Mouse (Mus musculus): ENCODE measurements around the gene Prss32. TPM values are rescaled to one million over a fixed set of nuclear protein-coding genes. Genes with fewer than 3 reads are reported as not detected.

Gene Prss32
- total RNA-seq, 2 experiments from 2014 or later, result not detected

Other genes starting within 250 kb of the Prss32 start
- not detected in 2 replicates for gene Zfp13, start 244.4 kb upstream of the Prss32 start, total RNA-seq (2014; fragmentation: Nextera tagmentation)
- not detected in 2 replicates for gene Zfp13, start 244.4 kb upstream of the Prss32 start, total RNA-seq (2017)
- gene Zscan10, start 243.0 kb upstream of the Prss32 start, total RNA-seq (2014; fragmentation: Nextera tagmentation), result not detected in 2 replicates
- not detected in 2 replicates for gene Zscan10, start 243.0 kb upstream of the Prss32 start, total RNA-seq (2017)
- 0.07 TPM in 1 of 2 replicates, not detected in the other for gene Mmp25, start 198.6 kb upstream of the Prss32 start, total RNA-seq (2014; fragmentation: Nextera tagmentation)
- gene Mmp25, start 198.6 kb upstream of the Prss32 start, total RNA-seq (2017), result not detected in 2 replicates
- gene Bicdl2, start 183.3 kb upstream of the Prss32 start, total RNA-seq (2014; fragmentation: Nextera tagmentation), result not detected in 2 replicates
- not detected in 2 replicates for gene Bicdl2, start 183.3 kb upstream of the Prss32 start, total RNA-seq (2017)
- gene Hcfc1r1, start 170.3 kb upstream of the Prss32 start, total RNA-seq (2014; fragmentation: Nextera tagmentation), result 44.2 and 56.3 TPM in 2 replicates
- 22.7 and 30.0 TPM in 2 replicates for gene Hcfc1r1, start 170.3 kb upstream of the Prss32 start, total RNA-seq (2017)
- gene Thoc6, start 170.0 kb upstream of the Prss32 start, total RNA-seq (2014; fragmentation: Nextera tagmentation), result 30.3 and 44.7 TPM in 2 replicates
- gene Thoc6, start 170.0 kb upstream of the Prss32 start, total RNA-seq (2017), result 40.8 and 47.3 TPM in 2 replicates
- gene Tnfrsf12a, start 166.4 kb upstream of the Prss32 start, total RNA-seq (2014; fragmentation: Nextera tagmentation), result 0.94 and 4.5 TPM in 2 replicates
- gene Tnfrsf12a, start 166.4 kb upstream of the Prss32 start, total RNA-seq (2017), result 10.7 and 15.6 TPM in 2 replicates
- gene Cldn6, start 164.6 kb upstream of the Prss32 start, total RNA-seq (2014; fragmentation: Nextera tagmentation), result not detected in 2 replicates
- not detected in 2 replicates for gene Cldn6, start 164.6 kb upstream of the Prss32 start, total RNA-seq (2017)
- gene Cldn9, start 159.8 kb upstream of the Prss32 start, total RNA-seq (2014; fragmentation: Nextera tagmentation), result not detected in 2 replicates
- not detected in 2 replicates for gene Cldn9, start 159.8 kb upstream of the Prss32 start, total RNA-seq (2017)
- not detected in 2 replicates for gene 1520401A03Rik, start 121.1 kb upstream of the Prss32 start, total RNA-seq (2014; fragmentation: Nextera tagmentation)
- not detected in 2 replicates for gene 1520401A03Rik, start 121.1 kb upstream of the Prss32 start, total RNA-seq (2017)
- gene Pkmyt1, start 117.5 kb upstream of the Prss32 start, total RNA-seq (2014; fragmentation: Nextera tagmentation), result 40.3 and 43.8 TPM in 2 replicates
- gene Pkmyt1, start 117.5 kb upstream of the Prss32 start, total RNA-seq (2017), result 8.1 and 10.6 TPM in 2 replicates
- 7.2 and 13.3 TPM in 2 replicates for gene Paqr4, start 103.0 kb upstream of the Prss32 start, total RNA-seq (2014; fragmentation: Nextera tagmentation)
- 6.2 and 11.6 TPM in 2 replicates for gene Paqr4, start 103.0 kb upstream of the Prss32 start, total RNA-seq (2017)
- gene Kremen2, start 98.0 kb upstream of the Prss32 start, total RNA-seq (2014; fragmentation: Nextera tagmentation), result 0.52 TPM in 1 of 2 replicates, not detected in the other
- not detected in 2 replicates for gene Kremen2, start 98.0 kb upstream of the Prss32 start, total RNA-seq (2017)
- 7.6 and 11.7 TPM in 2 replicates for gene Flywch1, start 72.3 kb upstream of the Prss32 start, total RNA-seq (2014; fragmentation: Nextera tagmentation)
- gene Flywch1, start 72.3 kb upstream of the Prss32 start, total RNA-seq (2017), result 12.5 and 15.4 TPM in 2 replicates
- 3.1 and 5.6 TPM in 2 replicates for gene Flywch2, start 57.8 kb upstream of the Prss32 start, total RNA-seq (2014; fragmentation: Nextera tagmentation)
- gene Flywch2, start 57.8 kb upstream of the Prss32 start, total RNA-seq (2017), result not detected in 2 replicates
- gene Srrm2, start 53.3 kb upstream of the Prss32 start, total RNA-seq (2014; fragmentation: Nextera tagmentation), result 699 and 735 TPM in 2 replicates
- gene Srrm2, start 53.3 kb upstream of the Prss32 start, total RNA-seq (2017), result 134 and 162 TPM in 2 replicates
- 466 and 512 TPM in 2 replicates for gene Elob, start 14.7 kb upstream of the Prss32 start, total RNA-seq (2014; fragmentation: Nextera tagmentation)
- 101 and 114 TPM in 2 replicates for gene Elob, start 14.7 kb upstream of the Prss32 start, total RNA-seq (2017)
- gene Prss33, start 7.8 kb upstream of the Prss32 start, total RNA-seq (2014; fragmentation: Nextera tagmentation), result not detected in 2 replicates
- gene Prss33, start 7.8 kb upstream of the Prss32 start, total RNA-seq (2017), result not detected in 2 replicates
- not detected in 2 replicates for gene Prss41, start 317 bp downstream of the Prss32 start, total RNA-seq (2014; fragmentation: Nextera tagmentation)
- gene Prss41, start 317 bp downstream of the Prss32 start, total RNA-seq (2017), result 0.88 TPM in 1 of 2 replicates, not detected in the other
- gene Prss21, start 24.2 kb downstream of the Prss32 start, total RNA-seq (2014; fragmentation: Nextera tagmentation), result not detected in 2 replicates
- not detected in 2 replicates for gene Prss21, start 24.2 kb downstream of the Prss32 start, total RNA-seq (2017)
- not detected in 2 replicates for gene Dcpp1, start 37.0 kb downstream of the Prss32 start, total RNA-seq (2014; fragmentation: Nextera tagmentation)
- not detected in 2 replicates for gene Dcpp1, start 37.0 kb downstream of the Prss32 start, total RNA-seq (2017)
- gene Dcpp2, start 37.0 kb downstream of the Prss32 start, total RNA-seq (2014; fragmentation: Nextera tagmentation), result not detected in 2 replicates
- not detected in 2 replicates for gene Dcpp2, start 37.0 kb downstream of the Prss32 start, total RNA-seq (2017)
- not detected in 2 replicates for gene Dcpp3, start 73.6 kb downstream of the Prss32 start, total RNA-seq (2014; fragmentation: Nextera tagmentation)
- gene Dcpp3, start 73.6 kb downstream of the Prss32 start, total RNA-seq (2017), result not detected in 2 replicates
- not detected in 2 replicates for gene Sbp, start 97.8 kb downstream of the Prss32 start, total RNA-seq (2014; fragmentation: Nextera tagmentation)
- not detected in 2 replicates for gene Sbp, start 97.8 kb downstream of the Prss32 start, total RNA-seq (2017)
- gene Sbpl, start 111.4 kb downstream of the Prss32 start, total RNA-seq (2014; fragmentation: Nextera tagmentation), result not detected in 2 replicates
- not detected in 2 replicates for gene Sbpl, start 111.4 kb downstream of the Prss32 start, total RNA-seq (2017)
- not detected in 2 replicates for gene Prss30, start 136.7 kb downstream of the Prss32 start, total RNA-seq (2014; fragmentation: Nextera tagmentation)
- gene Prss30, start 136.7 kb downstream of the Prss32 start, total RNA-seq (2017), result 1.0 TPM in 1 of 2 replicates, not detected in the other
- not detected in 2 replicates for gene Prss22, start 154.2 kb downstream of the Prss32 start, total RNA-seq (2014; fragmentation: Nextera tagmentation)
- not detected in 2 replicates for gene Prss22, start 154.2 kb downstream of the Prss32 start, total RNA-seq (2017)
- not detected in 2 replicates for gene Prss27, start 194.3 kb downstream of the Prss32 start, total RNA-seq (2014; fragmentation: Nextera tagmentation)
- gene Prss27, start 194.3 kb downstream of the Prss32 start, total RNA-seq (2017), result not detected in 2 replicates
- 17.1 and 24.2 TPM in 2 replicates for gene Kctd5, start 229.6 kb downstream of the Prss32 start, total RNA-seq (2014; fragmentation: Nextera tagmentation)
- gene Kctd5, start 229.6 kb downstream of the Prss32 start, total RNA-seq (2017), result 20.9 and 21.9 TPM in 2 replicates

All from megakaryocyte-erythroid progenitor cell, adult 5-6 weeks (primary cell).